Mouse (Mus musculus) liver, embryonic 11.5 days (tissue): Measurements from ENCODE around the gene Kctd17. TPM values are rescaled to one million over a fixed set of nuclear protein-coding genes. Genes with fewer than 3 reads are reported as not detected.

Experiments used
- ATAC-seq: fragments of 200-750 bp; cut with Nextera tagmentation; replicated peaks from 2 replicates; pipeline ENCODE4 v1.8.0; 2017; ENCODE audit warnings: moderate number of reproducible peaks, mild to moderate bottlenecking, moderate TSS enrichment, moderate library complexity; ENCODE audit not compliant: low FRiP score
- DNase-seq: peaks from one replicate; pipeline ENCODE4 v3.0.0-alpha.2; 2017; ENCODE audit warnings: low spot score
- H3K27ac ChIP-seq: fragments of 300-500 bp; sonication (generic); 2 replicates; pipeline ENCODE4 v1.5.1; 2014; ENCODE audit warnings: mild to moderate bottlenecking, low read depth, low read length, control low read depth
- H3K27me3 ChIP-seq: fragments of 300-500 bp; sonication (generic); replicated peaks from 2 replicates; pipeline ENCODE4 v1.6.1; 2014; ENCODE audit warnings: low read length, mixed read lengths; ENCODE audit not compliant: control insufficient read depth, insufficient read depth
- H3K36me3 ChIP-seq: fragments of 300-500 bp; sonication (generic); 2 replicates; pipeline ENCODE4 v1.6.1; 2014; ENCODE audit warnings: mild to moderate bottlenecking, low read length, moderate library complexity, mixed read lengths; ENCODE audit not compliant: control insufficient read depth, insufficient read depth
- H3K4me1 ChIP-seq: fragments of 300-500 bp; sonication (generic); replicated peaks from 2 replicates; pipeline ENCODE4 v1.6.1; 2014; ENCODE audit warnings: low read length, mixed read lengths; ENCODE audit not compliant: control insufficient read depth, insufficient read depth
- H3K4me2 ChIP-seq: fragments of 300-500 bp; sonication (generic); 2 replicates; pipeline ENCODE4 v1.6.1; 2014; ENCODE audit warnings: mild to moderate bottlenecking, control low read depth, moderate library complexity
- H3K4me3 ChIP-seq: fragments of 300-500 bp; sonication (generic); 2 replicates; pipeline ENCODE4 v1.5.1; 2014; ENCODE audit warnings: low read depth, low read length, control low read depth
- H3K9ac ChIP-seq: fragments of 300-500 bp; sonication (generic); 2 replicates; pipeline ENCODE4 v1.6.1; 2014; ENCODE audit warnings: low read depth, low read length, control low read depth
- H3K9me3 ChIP-seq: fragments of 300-500 bp; sonication (generic); 2 replicates; pipeline ENCODE4 v1.6.1; 2016; ENCODE audit warnings: low read length, inconsistent platforms, mixed read lengths; ENCODE audit not compliant: control insufficient read depth
- WGBS: fragments of 180-500 bp; shearing (Covaris S2); extraction: QIAGEN DNeasy Blood & Tissue Kit; methylation state at CpG from one replicate; pipeline ENCODE4 v1.1.7; 2014; 5-methylcytosine and 5-hydroxymethylcytosine counted together
- polyA plus RNA-seq: library from polyadenylated mRNA; unstranded; fragments of >200 nt; fragmentation: Nextera tagmentation; extraction: Ambion mirVana; gene quantifications from 2 replicates; pipeline ENCODE4 v1.2.1, GENCODE M21; 2014

Gene Kctd17
- polyA plus RNA-seq, result 17.1 and 19.2 TPM in 2 replicates

DNA sequence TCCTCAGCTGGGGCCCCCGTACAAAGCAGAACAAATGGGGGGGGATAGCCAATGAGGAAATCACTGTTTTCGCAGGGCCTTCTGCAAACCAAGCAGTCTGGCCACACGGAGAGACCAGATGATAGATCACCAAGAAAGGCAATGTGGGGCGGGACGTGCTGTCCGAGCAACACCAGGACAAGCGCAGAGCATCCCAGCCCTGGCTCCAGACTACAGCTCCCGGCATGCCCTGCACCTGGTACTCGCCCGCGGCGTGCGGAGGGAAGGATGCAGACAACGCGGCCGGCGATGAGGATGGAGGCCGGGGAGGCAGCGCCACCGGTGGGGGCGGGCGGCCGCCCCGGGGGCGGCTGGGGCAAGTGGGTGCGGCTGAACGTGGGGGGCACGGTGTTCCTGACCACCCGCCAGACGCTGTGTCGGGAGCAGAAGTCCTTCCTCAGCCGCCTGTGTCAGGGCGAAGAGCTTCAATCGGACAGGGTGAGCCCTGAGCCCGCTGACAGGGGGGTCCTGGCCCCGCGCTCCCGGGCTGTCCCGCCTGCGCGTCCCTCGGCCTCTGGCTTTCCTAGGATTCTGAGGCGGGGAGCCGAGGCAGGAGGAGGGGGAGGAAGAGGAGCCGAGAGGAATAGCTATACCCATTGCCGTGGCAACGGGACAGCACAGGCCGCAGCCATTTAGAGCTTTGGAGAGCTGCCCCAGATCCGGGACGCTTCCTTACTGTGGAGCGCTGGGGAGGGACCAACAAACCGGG is at the start of gene Kctd17:
Gene Kctd17, plus strand, starts transcription at position 174 of the 748 bp plus-strand sequence.
- Histone ChIP-seq H3K4me2 (peak within 1 kb of the TSS; percentile 63), H3K27me3 (peaks cover 37% of the 10 kb centered on the region), H3K4me3 (peak within 1 kb of the TSS; percentile 51), H3K27ac (no peak within 1 kb of the TSS), H3K4me1 (peaks cover 10% of the 10 kb centered on the region; the same call in 1 of the 2 replicates), H3K36me3 (no peaks in the 10 kb centered on the region), H3K9ac (peak within 1 kb of the TSS; percentile 31), H3K9me3 (no peaks in the 10 kb centered on the region)
- ATAC-seq, result 0 out of 2 replicates have a peak, but pooled peaks have one; percentile 42
- peak; percentile 71 for DNase-seq
- 2% methylated on average over 52 of the region's 52 CpGs for whole genome bisulfite sequencing

DNA sequence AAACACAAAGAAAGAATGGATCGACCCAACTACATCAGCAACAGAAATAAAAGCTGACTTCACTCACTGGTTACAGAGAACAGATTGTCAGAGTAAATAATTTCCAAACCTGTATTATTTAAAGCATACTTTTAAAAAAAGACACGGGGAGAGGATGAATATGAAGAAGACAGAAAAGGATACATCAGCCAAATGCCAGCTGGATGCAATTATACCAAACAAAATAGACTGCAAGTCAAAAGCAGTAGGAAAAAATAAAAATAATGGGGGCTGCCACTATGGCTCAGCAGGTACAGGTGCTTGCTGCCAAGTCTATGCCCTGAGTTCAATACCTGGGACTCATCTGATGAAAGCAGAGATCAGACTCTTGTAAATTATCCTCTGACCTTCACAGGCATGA is 48.2 kb upstream of the Kctd17 start:
- Histone ChIP-seq H3K4me2 (no peak overlapping the region), H3K9ac (no peak overlapping the region), H3K36me3 (no peaks in the 10 kb centered on the region), H3K27me3 (no peaks in the 10 kb centered on the region; the same call in 1 of the 2 replicates), H3K4me3 (no peak overlapping the region), H3K27ac (no peak overlapping the region), H3K9me3 (no peaks in the 10 kb centered on the region), H3K4me1 (0 out of 2 replicates have a peak, but pooled peaks cover 3% of the 10 kb centered on the region)
- no peak for DNase-seq
- no peak for ATAC-seq
- WGBS, result 69% methylated on average over 2 of the region's 2 CpGs

DNA sequence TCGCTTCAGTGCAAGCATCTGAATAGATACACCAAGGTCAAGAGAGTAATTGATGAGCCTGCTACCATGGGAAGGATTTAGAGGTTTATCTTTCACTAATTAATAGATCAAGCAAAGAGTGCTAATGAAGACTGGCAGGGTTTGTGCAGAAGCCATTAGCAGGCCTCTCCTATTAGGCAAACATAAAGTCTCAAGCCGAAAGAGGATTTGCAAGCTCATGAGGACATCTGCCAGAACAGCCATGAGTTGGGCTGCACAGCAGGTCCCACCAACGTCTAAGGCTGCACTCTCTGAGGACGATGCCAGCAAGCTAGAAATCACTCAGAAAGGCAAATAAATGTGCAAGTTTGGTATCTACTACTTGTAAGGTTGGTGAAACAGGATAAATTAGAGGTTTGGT is 47.6 kb upstream of the Kctd17 start:
- WGBS, result 69% methylated on average over 4 of the region's 4 CpGs
- no peaks in the 10 kb centered on the region; the same call in 1 of the 2 replicates for H3K27me3 ChIP-seq

GRCm38 (mm10) chr15:78382115-78382514 is 46.2 kb upstream of the Kctd17 start:
- Histone ChIP-seq H3K4me3 (no peak overlapping the region), H3K4me1 (0 out of 2 replicates have a peak, but pooled peaks cover 3% of the 10 kb centered on the region), H3K4me2 (no peak overlapping the region), H3K9ac (no peak overlapping the region), H3K9me3 (no peaks in the 10 kb centered on the region), H3K27ac (no peak overlapping the region), H3K27me3 (no peaks in the 10 kb centered on the region; the same call in 1 of the 2 replicates), H3K36me3 (no peaks in the 10 kb centered on the region)
- no peak for ATAC-seq
- 91% methylated on average over 4 of the region's 4 CpGs for WGBS
- DNase-seq, result no peak

More for the DNA sequence above, 47.6 kb upstream of the Kctd17 start:
- Histone ChIP-seq H3K4me2 (no peak overlapping the region), H3K9ac (no peak overlapping the region), H3K27ac (no peak overlapping the region), H3K9me3 (no peaks in the 10 kb centered on the region), H3K4me3 (no peak overlapping the region), H3K36me3 (no peaks in the 10 kb centered on the region), H3K4me1 (0 out of 2 replicates have a peak, but pooled peaks cover 3% of the 10 kb centered on the region)
- ATAC-seq (no peak), DNase-seq (no peak)

GRCm38 (mm10) chr15:78383450-78384219 is 44.7 kb upstream of the Kctd17 start:
- H3K27ac ChIP-seq, result no peak overlapping the region
- no peaks in the 10 kb centered on the region; the same call in 1 of the 2 replicates for H3K27me3 ChIP-seq
- H3K9me3 ChIP-seq, result no peaks in the 10 kb centered on the region
- 0 out of 2 replicates have a peak, but pooled peaks cover under 1% of the 10 kb centered on the region for H3K4me1 ChIP-seq
- H3K9ac ChIP-seq, result no peak overlapping the region
- H3K4me2 ChIP-seq, result no peak overlapping the region
- ATAC-seq (no peak), DNase-seq (no peak)
- no peak overlapping the region for H3K4me3 ChIP-seq
- H3K36me3 ChIP-seq, result no peaks in the 10 kb centered on the region
- WGBS, result 83% methylated on average over 11 of the region's 11 CpGs

GRCm38 (mm10) chr15:78384220-78385116 is 43.9 kb upstream of the Kctd17 start:
- no peak overlapping the region for H3K4me3 ChIP-seq
- H3K9ac ChIP-seq, result no peak overlapping the region
- H3K27ac ChIP-seq, result no peak overlapping the region
- ATAC-seq (no peak), DNase-seq (no peak)
- no peaks in the 10 kb centered on the region for H3K36me3 ChIP-seq
- no peaks in the 10 kb centered on the region for H3K27me3 ChIP-seq
- no peak overlapping the region for H3K4me2 ChIP-seq
- no peaks in the 10 kb centered on the region for H3K4me1 ChIP-seq
- WGBS, result 73% methylated on average over 7 of the region's 7 CpGs
- H3K9me3 ChIP-seq, result no peaks in the 10 kb centered on the region

GRCm38 (mm10) chr15:78385564-78385963 is 42.8 kb upstream of the Kctd17 start:
- DNase-seq (no peak), ATAC-seq (no peak)
- no peaks in the 10 kb centered on the region for H3K27me3 ChIP-seq
- H3K9me3 ChIP-seq, result no peaks in the 10 kb centered on the region
- 90% methylated on average over 1 of the region's 1 CpGs for WGBS
- H3K36me3 ChIP-seq, result no peaks in the 10 kb centered on the region
- no peak overlapping the region for H3K27ac ChIP-seq
- H3K9ac ChIP-seq, result no peak overlapping the region
- H3K4me3 ChIP-seq, result no peak overlapping the region
- H3K4me1 ChIP-seq, result no peaks in the 10 kb centered on the region
- H3K4me2 ChIP-seq, result no peak overlapping the region

GRCm38 (mm10) chr15:78390855-78391254 is 37.5 kb upstream of the Kctd17 start:
- DNase-seq (no peak), ATAC-seq (no peak)
- Histone ChIP-seq H3K27me3 (no peaks in the 10 kb centered on the region), H3K4me2 (no peak overlapping the region), H3K36me3 (no peaks in the 10 kb centered on the region), H3K4me3 (no peak overlapping the region), H3K27ac (no peak overlapping the region), H3K9ac (no peak overlapping the region), H3K4me1 (no peaks in the 10 kb centered on the region), H3K9me3 (no peaks in the 10 kb centered on the region)
- WGBS, result 77% methylated on average over 3 of the region's 3 CpGs
